Mouse (Mus musculus) B cell, adult 2 months (primary cell): Measurements from ENCODE around the gene Txndc9.

Experiments used
- DNase-seq, 2 experiments: peaks; one replicate each; pipeline ENCODE4 v3.0.0; 2022

The Txndc9 gene

DNA sequence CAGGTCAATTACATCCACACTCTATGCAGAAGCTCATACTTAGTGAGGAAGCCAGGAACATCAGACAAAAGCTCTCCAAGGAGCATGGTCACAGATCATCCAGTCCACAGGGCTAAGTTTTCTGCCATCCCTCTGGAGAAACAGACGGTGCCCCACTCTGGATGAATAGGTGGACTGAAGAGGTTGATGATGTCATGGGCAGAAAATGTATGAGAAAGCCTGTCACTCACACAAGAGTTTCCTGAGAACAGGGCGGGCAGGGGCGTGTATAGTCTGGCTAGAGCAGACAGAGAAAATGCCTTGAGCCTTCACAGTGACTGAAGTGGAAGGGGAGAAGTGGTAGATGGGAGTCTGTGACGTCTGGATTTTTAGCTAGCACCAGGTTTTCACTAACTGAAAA is 26.2 kb downstream of the Txndc9 start:
- DNase-seq = no peak

DNA sequence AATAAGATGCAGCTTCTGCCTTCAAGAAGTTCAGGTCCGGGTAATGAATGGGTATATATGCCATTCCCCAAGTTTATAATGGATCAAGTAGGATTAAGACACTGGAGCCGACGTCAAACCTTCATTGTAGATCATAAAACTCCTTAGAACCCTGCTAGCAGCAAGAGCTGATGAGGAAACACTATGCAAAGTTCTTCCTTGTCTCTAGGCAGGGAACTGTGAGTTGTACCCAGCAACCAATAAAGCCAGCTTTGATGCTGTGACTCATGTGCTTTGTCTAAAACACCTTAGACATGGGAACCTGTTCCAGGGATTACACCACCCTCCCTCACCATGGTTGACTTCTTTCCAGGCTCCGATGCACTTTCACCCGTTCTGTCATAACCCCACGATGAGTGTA is 28.9 kb downstream of the Txndc9 start:
- no peak for DNase-seq

DNA sequence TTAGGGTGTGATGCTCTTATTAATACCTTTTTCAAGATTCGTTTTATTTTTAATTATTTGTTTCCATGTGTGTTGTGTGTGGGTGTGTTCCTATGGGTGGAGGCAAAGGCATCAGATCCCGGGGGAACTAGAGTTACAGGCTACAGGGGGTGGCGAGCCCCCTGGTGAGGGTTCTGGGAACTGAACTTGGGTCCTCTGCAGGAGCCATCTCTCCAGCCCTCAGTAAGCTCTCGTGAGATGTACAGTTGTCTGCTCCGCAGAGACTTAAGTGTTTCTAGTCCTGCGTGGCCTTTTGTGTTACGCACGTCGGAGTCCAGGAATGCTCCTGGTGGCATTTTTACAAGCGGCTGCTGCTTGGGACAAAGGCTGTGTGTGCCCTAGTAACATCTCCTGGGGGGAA is 32.1 kb downstream of the Txndc9 start:
- no peak for DNase-seq

DNA sequence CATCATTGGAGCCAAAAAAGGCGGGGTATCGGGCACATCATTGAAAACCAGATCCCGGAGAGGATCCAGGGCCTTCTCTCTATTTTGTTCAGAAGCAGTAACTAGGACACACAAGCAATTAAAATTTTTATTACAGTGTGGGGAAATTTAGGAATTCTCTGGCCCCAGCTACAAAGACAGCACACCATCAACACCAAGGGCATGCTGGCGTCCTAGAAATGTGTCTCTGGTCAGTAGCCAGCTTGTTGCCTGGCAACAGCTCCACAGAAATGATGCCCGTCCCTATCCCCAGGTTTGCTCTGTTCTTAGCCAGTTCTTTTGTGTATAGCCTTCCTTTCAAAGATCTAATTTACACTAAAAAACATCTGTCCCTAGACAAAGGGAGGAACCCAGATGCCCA is 38.2 kb downstream of the Txndc9 start:
- no peak for DNase-seq

DNA sequence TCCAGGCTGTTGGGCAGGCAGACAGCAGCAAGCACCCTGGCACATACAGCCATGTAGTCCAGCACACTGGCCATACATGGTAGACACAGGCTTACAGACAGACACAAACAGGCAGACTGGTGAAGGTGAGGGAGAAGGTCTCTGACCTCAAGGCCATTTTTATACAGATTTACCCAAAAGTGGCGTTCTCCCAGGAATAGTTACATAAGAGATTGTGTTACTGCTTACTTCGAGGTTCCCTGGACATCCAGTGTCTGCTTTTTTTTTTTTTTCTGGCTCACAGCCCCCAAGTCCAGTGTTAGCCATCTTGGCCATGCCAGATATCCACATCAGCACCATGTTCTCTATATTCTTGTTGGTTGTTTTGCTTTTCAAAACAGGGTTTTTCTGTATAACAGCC is 39.2 kb downstream of the Txndc9 start:
- no peak for DNase-seq

DNA sequence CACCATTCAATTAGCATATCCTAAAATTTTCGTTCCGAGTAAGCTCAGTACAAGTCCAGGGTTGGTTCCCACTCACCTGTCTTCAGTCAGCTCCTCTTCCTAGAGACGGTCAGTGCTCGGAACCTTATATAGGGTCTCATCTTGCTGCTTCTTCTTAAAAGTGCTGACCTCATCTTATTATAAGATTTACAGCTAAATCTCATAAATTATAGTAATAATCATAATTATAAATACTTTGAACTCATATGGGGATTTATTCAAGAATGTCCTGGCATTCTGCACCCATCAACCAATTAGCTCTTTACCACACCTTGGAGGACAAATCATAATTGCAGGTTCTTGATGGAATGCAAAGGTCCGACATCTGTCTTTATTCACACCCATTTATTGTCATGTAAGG is 40.0 kb downstream of the Txndc9 start, which contains the start of gene Lyg1:
Gene Lyg1 (minus strand): TSS at position 101 of the 400 bp plus-strand sequence.
- DNase-seq = no peak

DNA sequence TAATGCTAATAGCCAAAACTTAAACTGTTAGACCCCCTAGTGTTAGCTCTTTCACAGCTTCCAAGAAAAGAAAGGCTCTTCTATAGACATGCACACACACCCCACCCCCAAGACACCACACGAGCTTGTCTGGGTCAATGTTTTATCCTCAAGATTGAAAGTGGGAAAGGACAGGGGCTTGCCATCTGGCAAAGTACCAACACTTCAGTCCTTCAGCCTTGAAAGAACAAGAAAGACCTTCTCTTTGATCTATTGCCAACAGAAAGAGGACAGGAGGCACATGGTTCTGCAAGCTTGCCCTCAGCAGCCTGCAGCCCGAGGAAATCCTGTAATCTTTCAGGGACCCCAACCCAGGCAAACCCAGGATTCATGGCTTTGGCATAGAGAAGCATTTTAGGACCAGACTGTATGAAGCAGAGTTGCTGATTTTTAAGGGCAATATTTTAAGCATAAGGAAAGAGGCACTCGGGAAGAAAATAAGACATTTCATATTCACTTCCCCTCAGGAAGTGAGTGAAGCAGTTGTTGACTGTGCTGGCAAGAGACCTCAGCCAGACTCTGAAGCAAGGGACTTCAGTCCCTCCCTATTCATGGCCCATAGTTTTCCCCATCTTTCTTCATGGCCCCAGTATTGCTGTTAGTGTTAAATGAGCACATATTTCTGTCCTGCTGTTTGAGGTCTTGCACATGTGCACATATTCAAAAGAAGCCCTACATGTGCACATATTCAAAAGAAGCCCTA is 40.8 kb downstream of the Txndc9 start:
- no peak for DNase-seq

DNA sequence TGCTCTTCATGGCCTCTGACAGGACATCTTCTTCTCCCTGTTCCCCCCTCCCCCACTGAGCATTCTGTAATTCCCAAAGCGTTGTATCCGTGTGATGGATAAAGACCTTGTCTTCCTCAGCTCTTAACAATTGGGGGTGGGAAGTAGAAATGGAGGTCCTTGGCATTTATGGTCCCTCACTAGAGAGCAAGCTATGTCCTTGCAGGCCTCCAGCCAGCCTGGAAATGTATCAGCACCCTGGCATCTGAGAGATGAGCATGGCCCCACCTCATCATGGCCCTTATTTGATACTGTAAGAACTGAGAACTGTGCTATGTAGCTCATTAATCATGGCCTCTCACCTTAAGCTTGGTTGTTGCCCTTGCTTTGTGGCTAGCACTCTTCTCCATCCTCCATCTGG is 42.4 kb downstream of the Txndc9 start:
- no peak for DNase-seq

DNA sequence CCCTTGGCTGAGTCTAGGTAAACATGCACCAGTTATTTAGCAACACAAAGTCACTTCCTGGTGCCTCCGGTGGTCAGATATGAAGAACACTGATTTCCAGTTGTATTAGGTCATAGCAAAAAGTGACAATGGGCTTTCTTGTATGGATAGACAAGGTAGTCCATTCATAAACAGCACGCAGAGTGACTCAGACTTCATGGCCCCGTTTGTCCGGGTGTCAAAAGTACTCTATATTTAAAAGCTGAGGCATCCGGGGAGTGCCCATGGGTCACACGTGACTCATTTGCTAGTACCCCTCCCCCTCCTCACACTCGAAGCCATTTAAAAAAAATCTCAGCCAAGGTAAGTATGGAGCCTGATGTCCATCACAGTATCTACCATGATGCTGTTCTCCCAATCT is 42.9 kb downstream of the Txndc9 start:
- DNase-seq = no peak

DNA sequence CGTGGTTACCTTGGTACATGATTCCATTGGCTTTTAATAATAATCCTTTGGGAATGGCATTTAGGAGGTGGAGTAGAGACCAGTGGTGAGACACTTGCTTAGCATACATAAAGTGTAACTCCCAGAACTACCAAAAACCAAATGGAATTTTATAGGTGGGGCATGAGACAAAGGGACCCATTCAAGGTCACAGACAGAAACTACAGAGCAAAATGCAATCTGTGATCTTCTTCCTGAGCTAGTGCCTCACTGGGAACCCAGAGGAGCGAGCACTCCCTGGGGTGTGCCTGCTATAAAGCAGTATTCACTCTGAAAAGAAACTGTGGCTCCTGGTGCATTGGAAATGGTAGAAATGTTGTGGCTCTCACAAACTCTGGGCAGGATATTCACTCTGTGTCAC is 48.8 kb downstream of the Txndc9 start:
- DNase-seq = no peak
